Mouse (Mus musculus) olfactory bulb, adult 2 months (tissue): ENCODE measurements around the gene Snhg11. TPM values are rescaled to one million over a fixed set of nuclear protein-coding genes. Genes with fewer than 3 reads are reported as not detected.

Experiments used
- H3K27ac ChIP-seq: fragments of 200-500 bp; 2 replicates; pipeline ENCODE4 v1.5.1; 2012; ENCODE audit warnings: low read depth, low read length; ENCODE audit not compliant: insufficient read depth
- H3K4me1 ChIP-seq: fragments of 200-500 bp; 2 replicates; pipeline ENCODE4 v1.6.1; 2012; ENCODE audit warnings: low read length; ENCODE audit not compliant: control insufficient read depth, insufficient read depth
- H3K4me3 ChIP-seq: fragments of 200-500 bp; 2 replicates; pipeline ENCODE4 v1.5.1; 2012; ENCODE audit warnings: mild to moderate bottlenecking, low read depth, low read length, moderate library complexity; ENCODE audit not compliant: insufficient read depth
- CTCF ChIP-seq: fragments of 200-500 bp; IDR thresholded peaks from 2 replicates; pipeline ENCODE4 v1.5.1; 2012; ENCODE audit warnings: low read depth, mild to moderate bottlenecking, low read length, moderate library complexity; ENCODE audit not compliant: insufficient read depth
- POLR2A ChIP-seq: fragments of 200-500 bp; IDR thresholded peaks from 2 replicates; pipeline ENCODE4 v1.6.1; 2012; ENCODE audit warnings: mild to moderate bottlenecking, low read depth, low read length, moderate library complexity; ENCODE audit not compliant: insufficient read depth
- WGBS: fragments of 180-500 bp; shearing (Covaris S2); methylation state at CpG from one replicate; pipeline ENCODE4 v1.1.7; 2018; 5-methylcytosine and 5-hydroxymethylcytosine counted together
- polyA plus RNA-seq: library from polyadenylated mRNA; stranded (reverse); fragments of >200 nt; gene quantifications from 2 replicates; pipeline ENCODE4 v1.2.4, GENCODE M21; 2012; ENCODE audit warnings: low replicate concordance; ENCODE audit not compliant: missing spikeins, insufficient read depth, insufficient read length

The Snhg11 gene
- polyA plus RNA-seq, 1 experiment: 293 TPM

- no peak overlapping the region for H3K4me3 ChIP-seq
- WGBS: 96% methylated on average over 5 of the region's 5 CpGs
- H3K27ac ChIP-seq: no peak overlapping the region
- no peak for TF ChIP-seq POLR2A
- no peak for TF ChIP-seq CTCF
- H3K4me1 ChIP-seq: no peaks in the 10 kb centered on the region
Observed at GRCm38 (mm10) chr2:158367654-158368053, 7.8 kb upstream of the Snhg11 start.

DNA sequence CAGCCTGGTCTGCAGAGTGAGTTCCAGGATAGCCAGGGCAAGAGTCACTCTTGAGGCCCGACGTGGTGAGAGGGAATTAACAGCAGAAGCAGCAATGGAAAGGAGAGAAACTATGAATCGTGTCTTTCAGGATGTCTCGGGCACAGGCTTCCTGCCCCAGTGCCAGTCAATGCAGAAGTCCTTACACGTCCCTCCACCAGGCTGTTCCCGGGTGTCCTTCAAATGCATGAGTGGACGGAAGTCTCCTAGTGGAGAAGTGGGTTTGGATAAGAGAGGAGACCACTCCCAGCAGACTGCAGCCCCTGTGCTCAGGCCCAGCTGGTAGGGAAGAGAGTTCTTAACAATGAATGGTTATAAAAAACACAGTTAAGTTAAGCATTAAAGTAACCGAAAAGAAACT lies 7.1 kb upstream of the Snhg11 start:
- TF ChIP-seq CTCF (no peak), POLR2A (no peak)
- Histone ChIP-seq H3K4me1 (no peaks in the 10 kb centered on the region), H3K4me3 (no peak overlapping the region), H3K27ac (no peak overlapping the region)
- WGBS: 93% methylated on average over 8 of the region's 8 CpGs

DNA sequence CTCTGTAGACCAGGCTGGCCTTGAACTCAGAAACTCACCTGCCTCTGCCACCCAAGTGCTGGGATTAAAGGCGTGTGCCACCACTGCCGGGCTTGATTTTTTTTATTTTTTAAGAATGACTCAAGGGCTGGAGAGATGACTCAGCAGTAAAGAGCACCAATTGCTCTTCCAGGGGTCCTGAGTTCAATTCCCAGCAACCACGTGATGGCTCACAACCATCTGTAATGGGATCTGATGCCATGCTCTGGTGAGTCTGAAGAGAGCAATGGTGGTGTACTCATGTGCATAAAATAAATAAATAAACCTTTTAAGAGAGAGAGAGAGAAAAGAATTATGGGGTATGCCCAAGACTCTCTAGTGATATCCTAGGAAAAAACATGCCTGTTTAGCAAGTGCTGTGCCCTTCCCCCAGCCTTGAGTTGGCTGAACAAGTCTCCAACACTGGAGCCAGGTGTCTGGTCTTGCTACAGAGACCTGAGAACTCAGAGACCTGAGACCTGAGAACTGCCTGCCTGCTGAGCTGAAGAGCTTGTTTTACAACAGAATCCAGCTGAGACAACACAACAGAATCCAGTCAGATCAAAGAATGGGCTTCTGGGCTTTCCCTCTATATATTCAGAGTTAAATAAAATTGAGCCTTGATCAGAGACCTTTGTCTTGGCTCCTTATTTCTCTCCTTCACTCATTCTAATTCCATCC lies 5.8 kb upstream of the Snhg11 start:
- TF ChIP-seq CTCF (no peak), POLR2A (no peak)
- WGBS: 82% methylated on average over 3 of the region's 3 CpGs
- no peak overlapping the region for H3K4me3 ChIP-seq
- no peaks in the 10 kb centered on the region for H3K4me1 ChIP-seq
- no peak overlapping the region for H3K27ac ChIP-seq

DNA sequence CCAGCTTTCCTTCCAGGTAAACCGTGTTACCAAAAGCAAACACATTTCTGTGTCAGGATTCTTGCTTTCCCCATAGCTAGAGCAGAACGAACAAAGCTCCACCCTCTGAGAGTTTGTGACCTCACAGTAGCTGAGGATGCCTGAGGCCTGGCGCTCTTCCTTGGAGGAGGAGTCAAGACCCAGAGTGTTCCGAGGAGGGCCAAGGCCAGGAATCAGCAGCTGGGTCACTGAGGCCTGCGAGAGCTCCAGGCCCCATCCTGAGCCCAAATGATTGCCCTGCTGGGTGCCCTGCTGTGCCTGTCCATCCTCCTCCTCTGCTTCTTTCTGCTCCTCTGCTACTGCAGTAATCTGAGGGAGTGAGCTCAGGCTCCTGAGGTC lies 5.3 kb upstream of the Snhg11 start:
- no peaks in the 10 kb centered on the region for H3K4me1 ChIP-seq
- no peak overlapping the region for H3K27ac ChIP-seq
- H3K4me3 ChIP-seq: no peak overlapping the region
- TF ChIP-seq POLR2A (no peak), CTCF (no peak)
- 26% methylated on average over 5 of the region's 5 CpGs for WGBS

- TF ChIP-seq CTCF: no peak
- TF ChIP-seq POLR2A: no peak
- 54% methylated on average over 5 of the region's 5 CpGs for WGBS
- Histone ChIP-seq H3K4me1 (peaks cover 1% of the 10 kb centered on the region; the same call in 1 of the 2 replicates), H3K4me3 (no peak overlapping the region), H3K27ac (no peak overlapping the region)
Observed at GRCm38 (mm10) chr2:158373061-158373460, 2.4 kb upstream of the Snhg11 start.

- no peak for TF ChIP-seq POLR2A
- no peak for TF ChIP-seq CTCF
- Histone ChIP-seq H3K4me3 (no peak overlapping the region), H3K4me1 (peaks cover 2% of the 10 kb centered on the region; the same call in 1 of the 2 replicates), H3K27ac (no peak overlapping the region)
- 73% methylated on average over 7 of the region's 7 CpGs for WGBS
Observed at GRCm38 (mm10) chr2:158373516-158373915, 1.9 kb upstream of the Snhg11 start.

DNA sequence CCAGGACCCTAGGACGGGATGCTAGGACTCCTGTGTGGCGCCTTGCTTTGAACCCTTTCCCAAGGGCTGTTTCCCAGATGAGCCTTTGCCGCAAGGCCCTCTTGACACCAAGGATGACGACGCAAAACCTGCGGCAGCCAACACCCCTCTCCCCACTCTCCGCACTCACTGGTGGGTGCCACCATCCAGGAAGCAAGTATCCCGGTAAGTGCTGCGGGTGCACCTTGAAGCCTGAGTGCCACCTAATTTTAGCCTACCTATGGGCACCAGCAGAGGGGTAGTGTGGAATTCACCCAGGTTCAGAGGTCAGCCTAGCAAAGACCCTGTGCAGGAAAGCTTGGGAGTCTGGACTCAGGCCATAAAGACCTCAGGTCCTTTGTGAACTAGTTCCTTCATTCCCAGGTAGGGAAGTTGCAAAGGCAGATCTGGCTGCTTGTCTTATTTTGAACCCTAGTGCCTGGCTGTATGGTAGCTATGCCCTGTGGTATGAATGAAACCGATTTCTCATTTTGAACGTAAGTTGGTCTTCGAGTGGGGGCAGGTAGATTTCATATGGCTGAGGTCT lies 767 bp downstream of the Snhg11 start:
- peak overlapping the region; percentile 58 for H3K4me3 ChIP-seq
- peak overlapping the region; percentile 78 for H3K27ac ChIP-seq
- WGBS: 18% methylated on average over 12 of the region's 12 CpGs
- H3K4me1 ChIP-seq: peaks cover 16% of the 10 kb centered on the region
- TF ChIP-seq POLR2A (no peak), CTCF (no peak)

DNA sequence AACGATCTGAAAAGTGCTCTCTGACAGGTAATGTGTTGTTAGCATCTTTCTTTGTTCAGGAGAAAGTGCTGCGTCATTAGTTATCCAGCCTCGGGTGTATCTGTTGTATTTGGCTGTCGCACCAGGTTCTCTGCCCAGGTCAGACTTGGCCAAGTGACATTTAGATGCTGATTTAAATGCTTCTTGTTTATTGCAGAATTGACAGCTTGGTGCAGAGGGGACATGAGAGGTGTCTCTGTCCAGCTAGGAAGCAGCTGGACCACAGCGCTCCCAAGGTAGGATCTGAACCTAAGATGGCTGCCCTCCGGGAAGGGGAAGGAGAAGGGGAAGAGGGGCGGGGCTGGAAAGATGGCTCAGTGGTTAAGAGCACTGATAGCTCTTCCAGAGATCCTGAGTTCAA lies 1.4 kb downstream of the Snhg11 start:
- Histone ChIP-seq H3K27ac (peak overlapping the region; percentile 78; the same call in 1 of the 2 replicates), H3K4me3 (peak overlapping the region; percentile 58), H3K4me1 (peaks cover 16% of the 10 kb centered on the region)
- no peak for TF ChIP-seq CTCF
- no peak for TF ChIP-seq POLR2A
- WGBS: 40% methylated on average over 7 of the region's 7 CpGs

DNA sequence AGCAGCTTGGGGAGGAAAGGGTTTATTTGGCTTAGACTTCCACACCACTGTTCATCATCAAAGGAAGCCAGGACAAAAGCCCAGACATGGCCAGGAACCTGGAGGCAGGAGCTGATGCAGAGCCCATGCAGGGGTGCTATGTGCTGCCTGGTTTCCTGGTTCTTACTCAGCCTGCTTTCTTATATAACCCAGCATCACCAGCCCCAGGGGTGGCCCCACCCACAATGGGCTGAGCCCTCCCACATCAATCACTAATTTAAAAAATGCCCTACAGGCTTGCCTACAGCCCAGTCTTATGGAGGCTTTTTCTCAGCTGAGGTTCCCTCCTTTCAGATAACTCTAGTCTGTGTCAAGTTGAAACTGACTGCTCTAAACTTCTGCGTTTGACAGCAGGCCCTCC lies 2.4 kb downstream of the Snhg11 start:
- Histone ChIP-seq H3K4me1 (peaks cover 16% of the 10 kb centered on the region), H3K4me3 (peak overlapping the region; percentile 1; the same call in 1 of the 2 replicates), H3K27ac (no peak overlapping the region)
- WGBS: 82% methylated on average over 1 of the region's 1 CpGs
- TF ChIP-seq POLR2A (no peak), CTCF (no peak)
